ENCODE assay signal across 13 mouse cellular contexts in the genomic region with DNA sequence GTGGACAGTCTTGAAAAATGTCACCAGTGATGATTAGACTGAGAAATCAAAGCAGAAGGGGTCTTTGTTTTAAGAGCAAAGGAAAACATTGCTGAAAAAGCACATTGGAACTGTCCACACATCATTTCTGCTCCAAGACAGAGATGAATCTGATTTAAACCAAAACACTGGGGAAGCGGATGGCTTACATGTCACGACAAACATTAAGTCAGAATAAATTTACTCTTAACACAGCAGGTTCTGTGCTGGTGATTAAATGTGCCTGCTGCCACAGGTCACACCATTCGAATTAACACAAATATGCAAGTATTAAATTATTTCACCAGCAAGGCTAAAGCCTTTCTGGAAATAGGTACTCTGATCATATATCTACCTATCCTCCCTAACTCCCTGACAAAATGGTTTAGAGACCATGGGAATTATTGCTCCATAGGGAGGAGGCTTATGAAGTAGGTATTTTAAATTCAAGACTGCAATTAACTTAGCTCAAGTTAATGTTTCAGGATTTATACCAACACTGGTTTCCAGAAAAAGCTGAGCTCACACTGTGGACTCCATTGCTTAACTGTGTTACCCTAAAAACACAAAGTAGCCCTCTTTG.
"Had no signal": no experiment of that assay in that cellular context is flagged by ENCODE, and none has a peak within 500 bp of the region (broad histone marks: within the 10 kb centered on the region; RNA-seq: fewer than 3 reads in every experiment).

No protein-coding gene starts in this region.

- ATAC-seq: liver, embryonic 12.5 days; midbrain, embryonic 15.5 days had no signal

- H3K9ac ChIP-seq: limb, embryonic 15.5 days; liver, embryonic 12.5 days; lung, embryonic 14.5 days; midbrain, embryonic 15.5 days; stomach, embryonic 15.5 days had no signal

- H3K4me3 ChIP-seq: limb, embryonic 15.5 days; liver, embryonic 12.5 days; midbrain, embryonic 15.5 days; stomach, embryonic 15.5 days had no signal

- H3K4me2 ChIP-seq: limb, embryonic 15.5 days; liver, embryonic 12.5 days; lung, embryonic 14.5 days; midbrain, embryonic 11.5 days; midbrain, embryonic 15.5 days; stomach, embryonic 15.5 days had no signal

- DNase-seq: kidney, adult 11 months; kidney, adult 9 months; lung, embryonic 14.5 days; lung, postnatal 10 days; lung, postnatal 4 days; retina, postnatal 1 day; right cerebral cortex, postnatal 14 days; thymus, postnatal 36 days had no signal

- H3K27me3 ChIP-seq: limb, embryonic 15.5 days; liver, embryonic 12.5 days; midbrain, embryonic 15.5 days; stomach, embryonic 15.5 days had no signal

- H3K27ac ChIP-seq: limb, embryonic 15.5 days; liver, embryonic 12.5 days; midbrain, embryonic 15.5 days; stomach, embryonic 15.5 days had no signal

- H3K36me3 ChIP-seq: limb, embryonic 15.5 days; liver, embryonic 12.5 days; midbrain, embryonic 15.5 days; stomach, embryonic 15.5 days had no signal

- H3K4me1 ChIP-seq: limb, embryonic 15.5 days; liver, embryonic 12.5 days; stomach, embryonic 15.5 days had no signal

- H3K9me3 ChIP-seq: limb, embryonic 15.5 days; liver, embryonic 12.5 days; midbrain, embryonic 15.5 days; stomach, embryonic 15.5 days had no signal
